Mouse (Mus musculus): ENCODE data around the gene Barx1. TPM values are rescaled to one million over a fixed set of nuclear protein-coding genes. Genes with fewer than 3 reads are reported as not detected.

Gene Barx1
- polyA plus RNA-seq, 1 experiment: 1.1 TPM

DNA sequence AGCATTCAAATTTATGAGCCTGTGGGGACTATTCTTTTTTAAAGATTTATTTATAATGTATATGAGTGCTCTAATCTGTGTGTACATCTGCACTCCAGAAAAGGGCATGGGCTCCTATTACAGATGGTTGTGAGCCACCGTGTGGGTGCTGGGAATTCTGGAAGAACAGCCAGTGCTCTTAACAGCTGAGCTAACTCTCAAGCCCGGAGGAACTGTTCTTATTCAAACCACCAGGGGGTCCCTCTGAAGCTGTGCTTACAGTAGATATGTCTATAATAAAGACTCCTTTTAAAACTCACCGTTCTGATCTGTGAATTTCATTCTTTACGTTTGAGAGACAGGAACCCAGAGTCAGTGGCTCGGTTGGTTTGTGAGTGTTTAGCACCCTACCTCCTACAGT, 31.1 kb upstream of the Barx1 start:
- Histone ChIP-seq H3K27ac (ENCODE audit: control insufficient read depth, insufficient read depth, low read length) (no peak overlapping the region), H3K4me3 (ENCODE audit: control insufficient read depth, insufficient read depth, low read length) (no peak overlapping the region), H3K36me3 (ENCODE audit: control insufficient read depth, insufficient read depth, low read length) (no peaks in the 10 kb centered on the region), H3K27me3 (ENCODE audit: control insufficient read depth, insufficient read depth, low read length) (no peaks in the 10 kb centered on the region), H3K4me1 (replicated peaks; ENCODE audit: control insufficient read depth, insufficient read depth, low read length) (no peaks in the 10 kb centered on the region)
- no peak for DNase-seq
- 90% methylated on average over 5 of the region's 5 CpGs for WGBS
- TF ChIP-seq POLR2A (IDR thresholded peaks at IDR 0.05; ENCODE audit: control insufficient read depth, extremely low read depth, insufficient read depth, low read length, poor library complexity) (no peak), CTCF (IDR thresholded peaks at IDR 0.05; ENCODE audit: borderline replicate concordance, control insufficient read depth, extremely low read depth, insufficient read depth, low read length, poor library complexity) (no peak)

DNA sequence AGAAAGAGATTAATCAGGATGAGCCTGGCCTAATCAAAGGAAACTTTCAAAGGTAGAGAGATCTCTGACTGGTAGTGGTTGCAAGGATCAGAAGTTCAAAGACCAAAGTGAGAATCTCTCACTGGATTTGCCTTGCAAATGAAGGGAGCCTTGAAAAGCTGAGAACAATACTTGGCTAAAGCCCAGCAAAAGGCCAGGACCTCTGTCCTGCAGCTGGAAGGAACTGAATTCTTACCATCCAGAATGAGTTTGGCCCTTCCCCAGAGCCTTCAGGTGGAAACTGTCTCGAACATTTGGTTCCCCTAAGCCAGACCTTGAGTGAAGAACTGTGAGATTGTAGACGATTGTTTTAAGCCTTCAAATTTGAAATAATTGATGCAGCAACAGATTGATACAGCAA, 25.1 kb upstream of the Barx1 start:
- Histone ChIP-seq H3K4me1 (replicated peaks; ENCODE audit: control insufficient read depth, insufficient read depth, low read length) (no peaks in the 10 kb centered on the region), H3K36me3 (ENCODE audit: control insufficient read depth, insufficient read depth, low read length) (no peaks in the 10 kb centered on the region), H3K27me3 (ENCODE audit: control insufficient read depth, insufficient read depth, low read length) (no peaks in the 10 kb centered on the region), H3K4me3 (ENCODE audit: control insufficient read depth, insufficient read depth, low read length) (no peak overlapping the region), H3K27ac (ENCODE audit: control insufficient read depth, insufficient read depth, low read length) (no peak overlapping the region)
- DNase-seq: no peak
- no peak for TF ChIP-seq POLR2A (IDR thresholded peaks at IDR 0.05; ENCODE audit: control insufficient read depth, extremely low read depth, insufficient read depth, low read length, poor library complexity)
- no peak for TF ChIP-seq CTCF (IDR thresholded peaks at IDR 0.05; ENCODE audit: borderline replicate concordance, control insufficient read depth, extremely low read depth, insufficient read depth, low read length, poor library complexity)
- 80% methylated on average over 2 of the region's 2 CpGs for WGBS

DNA sequence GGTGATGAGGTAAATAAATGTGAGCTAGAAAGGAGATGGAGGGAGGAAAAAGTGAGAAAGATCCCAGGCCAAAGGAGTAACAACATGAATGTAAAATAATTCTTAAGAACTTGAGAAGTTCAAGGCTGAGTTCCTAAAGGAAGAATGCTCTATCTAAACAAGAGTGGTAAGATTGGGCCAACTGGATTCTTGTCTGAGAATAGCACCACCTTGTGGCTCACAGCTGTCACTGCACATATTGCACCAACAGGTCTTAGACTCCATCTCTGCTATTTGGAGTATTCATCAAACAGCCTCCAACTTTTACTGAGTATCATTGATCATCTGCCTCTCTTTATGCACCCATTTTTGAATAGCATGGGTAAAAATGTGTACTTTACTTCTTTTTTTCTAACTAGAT, 23.2 kb upstream of the Barx1 start:
- Histone ChIP-seq H3K27ac (ENCODE audit: control insufficient read depth, insufficient read depth, low read length) (no peak overlapping the region), H3K36me3 (ENCODE audit: control insufficient read depth, insufficient read depth, low read length) (no peaks in the 10 kb centered on the region), H3K27me3 (ENCODE audit: control insufficient read depth, insufficient read depth, low read length) (no peaks in the 10 kb centered on the region), H3K4me3 (ENCODE audit: control insufficient read depth, insufficient read depth, low read length) (no peak overlapping the region), H3K4me1 (replicated peaks; ENCODE audit: control insufficient read depth, insufficient read depth, low read length) (no peaks in the 10 kb centered on the region)
- no peak for TF ChIP-seq CTCF (IDR thresholded peaks at IDR 0.05; ENCODE audit: borderline replicate concordance, control insufficient read depth, extremely low read depth, insufficient read depth, low read length, poor library complexity)
- no peak for TF ChIP-seq POLR2A (IDR thresholded peaks at IDR 0.05; ENCODE audit: control insufficient read depth, extremely low read depth, insufficient read depth, low read length, poor library complexity)
- DNase-seq: peak; percentile 54

DNA sequence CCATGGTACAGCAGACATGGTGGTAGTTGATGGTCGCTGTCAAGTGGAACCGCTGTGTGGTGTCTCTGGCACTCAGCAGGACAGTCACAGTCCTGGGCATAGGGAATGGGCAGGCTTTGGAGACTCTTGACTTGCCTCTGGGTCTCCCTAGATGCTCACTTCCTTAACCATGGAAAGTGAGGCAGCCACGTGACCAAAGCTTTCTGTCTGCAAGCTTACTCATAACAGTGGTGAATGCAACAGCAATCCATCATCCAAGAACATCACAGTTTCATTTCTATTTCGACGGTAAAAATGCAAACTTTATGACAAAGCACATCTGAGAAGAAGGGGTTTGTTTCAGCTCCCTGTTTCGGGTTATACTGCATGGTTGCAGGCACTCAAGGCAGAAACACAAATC, 19.7 kb upstream of the Barx1 start:
- Histone ChIP-seq H3K4me3 (ENCODE audit: control insufficient read depth, insufficient read depth, low read length) (no peak overlapping the region), H3K27me3 (ENCODE audit: control insufficient read depth, insufficient read depth, low read length) (no peaks in the 10 kb centered on the region), H3K4me1 (replicated peaks; ENCODE audit: control insufficient read depth, insufficient read depth, low read length) (no peaks in the 10 kb centered on the region), H3K27ac (ENCODE audit: control insufficient read depth, insufficient read depth, low read length) (no peak overlapping the region), H3K36me3 (ENCODE audit: control insufficient read depth, insufficient read depth, low read length) (no peaks in the 10 kb centered on the region)
- 75% methylated on average over 6 of the region's 6 CpGs for WGBS
- no peak for TF ChIP-seq CTCF (IDR thresholded peaks at IDR 0.05; ENCODE audit: borderline replicate concordance, control insufficient read depth, extremely low read depth, insufficient read depth, low read length, poor library complexity)
- TF ChIP-seq POLR2A (IDR thresholded peaks at IDR 0.05; ENCODE audit: control insufficient read depth, extremely low read depth, insufficient read depth, low read length, poor library complexity): no peak
- DNase-seq: no peak

DNA sequence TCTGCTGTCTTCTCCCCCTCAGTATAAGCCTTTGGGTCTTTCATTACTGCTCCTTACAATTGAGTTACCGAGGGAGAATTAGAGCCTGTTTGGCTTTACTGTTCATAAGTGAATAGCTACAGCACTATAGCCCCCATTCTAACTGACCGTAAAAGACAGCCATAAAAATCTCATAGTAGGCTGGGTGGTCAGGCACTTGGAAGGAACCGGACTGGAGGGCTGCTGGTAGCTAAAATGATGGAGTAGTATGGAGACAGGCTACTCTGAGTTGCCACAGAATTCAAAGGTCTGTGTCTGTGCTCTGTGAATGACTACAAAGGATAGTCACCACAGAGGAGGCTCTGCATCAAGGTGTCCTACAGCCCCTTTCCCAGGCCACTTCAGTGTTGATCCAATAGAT, 18.8 kb upstream of the Barx1 start:
- H3K36me3 ChIP-seq (ENCODE audit: control insufficient read depth, insufficient read depth, low read length): no peaks in the 10 kb centered on the region
- no peaks in the 10 kb centered on the region for H3K27me3 ChIP-seq (ENCODE audit: control insufficient read depth, insufficient read depth, low read length)
- no peak for TF ChIP-seq CTCF (IDR thresholded peaks at IDR 0.05; ENCODE audit: borderline replicate concordance, control insufficient read depth, extremely low read depth, insufficient read depth, low read length, poor library complexity)
- no peak for TF ChIP-seq POLR2A (IDR thresholded peaks at IDR 0.05; ENCODE audit: control insufficient read depth, extremely low read depth, insufficient read depth, low read length, poor library complexity)
- H3K27ac ChIP-seq (ENCODE audit: control insufficient read depth, insufficient read depth, low read length): no peak overlapping the region
- DNase-seq: no peak
- no peaks in the 10 kb centered on the region for H3K4me1 ChIP-seq (replicated peaks; ENCODE audit: control insufficient read depth, insufficient read depth, low read length)
- 93% methylated on average over 3 of the region's 3 CpGs for WGBS
- H3K4me3 ChIP-seq (ENCODE audit: control insufficient read depth, insufficient read depth, low read length): no peak overlapping the region

DNA sequence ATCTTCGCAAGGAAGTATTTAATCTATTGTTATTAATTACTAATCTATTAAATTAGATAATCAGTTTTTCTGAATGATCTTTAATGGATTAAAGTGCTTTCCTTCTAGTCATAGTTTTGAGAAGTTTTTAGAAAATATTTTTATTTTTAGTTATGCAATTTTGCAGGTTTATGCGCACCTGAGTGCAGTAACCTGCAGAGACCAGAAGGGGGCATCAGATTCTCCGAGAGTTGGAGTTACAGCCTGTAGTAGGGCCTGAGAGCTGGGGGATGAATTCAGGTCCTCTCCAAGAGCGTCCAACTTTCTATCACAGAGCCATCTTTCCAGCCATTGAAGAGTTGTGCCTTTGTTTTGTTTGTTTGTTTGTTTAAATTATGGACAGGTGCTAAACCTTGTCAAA, 16.1 kb upstream of the Barx1 start:
- Histone ChIP-seq H3K27ac (ENCODE audit: control insufficient read depth, insufficient read depth, low read length) (no peak overlapping the region), H3K27me3 (ENCODE audit: control insufficient read depth, insufficient read depth, low read length) (no peaks in the 10 kb centered on the region), H3K36me3 (ENCODE audit: control insufficient read depth, insufficient read depth, low read length) (no peaks in the 10 kb centered on the region), H3K4me1 (replicated peaks; ENCODE audit: control insufficient read depth, insufficient read depth, low read length) (no peaks in the 10 kb centered on the region), H3K4me3 (ENCODE audit: control insufficient read depth, insufficient read depth, low read length) (no peak overlapping the region)
- TF ChIP-seq CTCF (IDR thresholded peaks at IDR 0.05; ENCODE audit: borderline replicate concordance, control insufficient read depth, extremely low read depth, insufficient read depth, low read length, poor library complexity) (no peak), POLR2A (IDR thresholded peaks at IDR 0.05; ENCODE audit: control insufficient read depth, extremely low read depth, insufficient read depth, low read length, poor library complexity) (no peak)
- DNase-seq: no peak
- WGBS: 92% methylated on average over 4 of the region's 4 CpGs

DNA sequence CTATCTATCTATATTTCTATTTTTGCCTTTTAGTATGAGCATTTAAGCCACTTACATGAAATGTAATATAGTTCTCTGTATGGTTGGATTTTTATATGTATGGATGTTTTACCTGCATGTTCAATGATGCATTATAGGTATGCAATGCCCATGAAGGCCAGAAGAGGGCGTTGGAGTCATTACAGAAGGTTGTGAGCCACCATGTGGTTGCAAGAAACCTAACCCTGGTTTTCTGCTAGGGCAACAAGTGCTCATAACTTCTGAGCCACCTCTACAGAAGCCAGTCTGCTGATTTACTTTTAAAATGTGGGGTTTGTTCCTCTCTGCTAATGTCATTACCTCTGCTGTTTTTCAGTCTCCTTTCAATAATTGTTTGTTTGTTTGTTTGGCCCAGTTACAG, 12.2 kb upstream of the Barx1 start:
- Histone ChIP-seq H3K4me1 (replicated peaks; ENCODE audit: control insufficient read depth, insufficient read depth, low read length) (no peaks in the 10 kb centered on the region), H3K4me3 (ENCODE audit: control insufficient read depth, insufficient read depth, low read length) (no peak overlapping the region), H3K27me3 (ENCODE audit: control insufficient read depth, insufficient read depth, low read length) (no peaks in the 10 kb centered on the region), H3K27ac (ENCODE audit: control insufficient read depth, insufficient read depth, low read length) (no peak overlapping the region), H3K36me3 (ENCODE audit: control insufficient read depth, insufficient read depth, low read length) (no peaks in the 10 kb centered on the region)
- WGBS: 0% methylated on average over 1 of the region's 1 CpGs
- TF ChIP-seq CTCF (IDR thresholded peaks at IDR 0.05; ENCODE audit: borderline replicate concordance, control insufficient read depth, extremely low read depth, insufficient read depth, low read length, poor library complexity) (no peak), POLR2A (IDR thresholded peaks at IDR 0.05; ENCODE audit: control insufficient read depth, extremely low read depth, insufficient read depth, low read length, poor library complexity) (no peak)
- peak; percentile 23 for DNase-seq
